Mouse (Mus musculus): ENCODE data around the gene Glyat. TPM values are rescaled to one million over a fixed set of nuclear protein-coding genes. Genes with fewer than 3 reads are reported as not detected.

The Glyat gene
- total RNA-seq (2023) = not detected

GRCm38 (mm10) chr19:12633176-12633575, at the start of gene Glyat:
TSS of gene Glyat (plus strand) at chr19:12633308.

DNA sequence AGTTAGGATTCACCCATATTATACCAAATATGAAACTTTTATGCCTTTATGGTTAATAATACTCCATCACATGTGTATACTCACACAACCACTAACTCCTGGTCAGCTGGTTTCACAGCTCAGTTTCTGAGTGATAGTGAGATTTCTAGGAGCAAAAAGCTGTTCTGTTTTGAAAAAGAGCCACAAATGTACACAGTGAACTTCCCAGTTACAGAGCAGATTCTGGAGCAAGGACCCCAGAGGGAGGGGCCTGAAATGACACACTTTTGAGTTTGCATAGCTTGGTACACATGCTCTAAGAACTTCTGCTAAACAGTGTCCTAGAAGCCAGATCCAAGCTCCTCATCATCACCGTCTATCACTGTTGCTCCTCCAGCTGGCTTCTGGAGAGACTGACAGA, 33.4 kb upstream of the Glyat start, which contains the start of gene Gm4952:
Gene Gm4952, plus strand, starts transcription at position 301 of the 400 bp plus-strand sequence.

DNA sequence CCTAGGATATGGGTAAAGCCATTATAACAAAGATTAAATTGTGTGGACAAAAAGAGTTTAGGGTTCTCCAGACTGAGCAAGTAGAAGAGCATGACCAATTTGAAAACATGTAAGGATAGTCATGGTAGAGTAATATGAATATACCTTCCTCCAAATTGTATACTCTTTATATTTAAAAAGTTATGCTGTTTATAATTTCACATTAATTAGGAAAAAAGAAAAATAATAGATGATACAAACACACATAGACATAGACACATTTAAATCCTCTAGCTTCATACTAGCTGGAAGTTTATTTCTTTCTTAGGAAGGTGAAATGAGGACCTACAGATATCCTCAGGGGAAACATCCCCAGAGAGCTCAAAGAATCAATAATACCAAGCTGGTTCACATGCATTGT, 37.0 kb downstream of the Glyat start, which contains the start of gene Olfr1442:
Gene Olfr1442, plus strand, starts transcription at position 301 of the 400 bp plus-strand sequence.

GRCm38 (mm10) chr19:12677812-12678211, 44.7 kb downstream of the Glyat start, which contains the start of gene Olfr1443:
TSS of gene Olfr1443 (plus strand) at chr19:12678112.

DNA sequence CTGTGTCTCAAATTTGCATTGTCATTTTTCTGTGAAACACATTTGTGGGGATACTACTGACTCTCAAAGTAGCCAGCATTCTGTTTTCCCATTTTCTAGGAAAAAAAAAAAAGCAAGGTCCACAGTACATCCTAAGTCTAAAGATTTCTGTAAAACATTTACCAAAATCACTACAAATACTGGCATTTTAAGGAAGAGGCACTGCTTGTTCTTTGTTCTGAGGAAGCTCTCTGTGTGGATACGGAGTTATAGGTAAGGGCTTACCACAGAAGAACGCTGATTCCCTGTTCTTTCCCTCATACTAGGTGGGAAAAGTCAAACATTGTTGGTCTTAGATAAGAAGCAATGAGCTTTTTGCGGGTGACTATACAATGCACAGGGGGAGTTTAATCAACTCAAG, 62.5 kb downstream of the Glyat start, which contains the start of gene Keg1:
Gene Keg1, plus strand, starts transcription at position 197 of the 400 bp plus-strand sequence.

Other genes with a start within 250 kb of the Glyat start
- not detected for gene Olfr1440, start 246.0 kb upstream of the Glyat start, total RNA-seq (2023)
- not detected for gene Olfr1441, start 215.9 kb upstream of the Glyat start, total RNA-seq (2023)
- gene Pfpl, start 205.4 kb upstream of the Glyat start, total RNA-seq (2023) = not detected
- gene Mpeg1, start 172.5 kb upstream of the Glyat start, total RNA-seq (2023) = 10 to 100 TPM in 1 of 2 experiments, 1 to 10 TPM in 1; 8.7 to 17.2 TPM
- gene Dtx4, start 131.9 kb upstream of the Glyat start, total RNA-seq (2023) = 1 to 10 TPM; 3.6 to 6.2 TPM
- gene Fam111a, start 87.6 kb upstream of the Glyat start, total RNA-seq (2023) = 10 to 100 TPM; 20.3 to 27.8 TPM
- not detected for gene Gm4952, start 33.3 kb upstream of the Glyat start, total RNA-seq (2023)
- not detected for gene Olfr1442, start 37.1 kb downstream of the Glyat start, total RNA-seq (2023)
- not detected for gene Olfr1443, start 44.8 kb downstream of the Glyat start, total RNA-seq (2023)
- not detected for gene Keg1, start 62.5 kb downstream of the Glyat start, total RNA-seq (2023)
- 1 to 10 TPM; 5.7 to 6.1 TPM for gene Cntf, start 132.3 kb downstream of the Glyat start, total RNA-seq (2023)
- 10 to 100 TPM; 85.1 to 88.8 TPM for gene Zfp91, start 162.8 kb downstream of the Glyat start, total RNA-seq (2023)
- 10 to 100 TPM; 42.7 to 50.1 TPM for gene Lpxn, start 162.9 kb downstream of the Glyat start, total RNA-seq (2023)
- gene Gm5244, start 213.4 kb downstream of the Glyat start, total RNA-seq (2023) = 1 to 10 TPM; 4.5 to 5.5 TPM
- 1 to 10 TPM in 1 of 2 experiments, not detected in 1; 1.1 TPM for gene Olfr1444, start 224.0 kb downstream of the Glyat start, total RNA-seq (2023)

All from T-cell, adult 66 days (primary cell).